Mouse (Mus musculus): ENCODE measurements around the gene Mns1. TPM values are rescaled to one million over a fixed set of nuclear protein-coding genes. Genes with fewer than 3 reads are reported as not detected.

The Mns1 gene
- polyA plus RNA-seq, 1 experiment from 2014 or later = 40.5 TPM

DNA sequence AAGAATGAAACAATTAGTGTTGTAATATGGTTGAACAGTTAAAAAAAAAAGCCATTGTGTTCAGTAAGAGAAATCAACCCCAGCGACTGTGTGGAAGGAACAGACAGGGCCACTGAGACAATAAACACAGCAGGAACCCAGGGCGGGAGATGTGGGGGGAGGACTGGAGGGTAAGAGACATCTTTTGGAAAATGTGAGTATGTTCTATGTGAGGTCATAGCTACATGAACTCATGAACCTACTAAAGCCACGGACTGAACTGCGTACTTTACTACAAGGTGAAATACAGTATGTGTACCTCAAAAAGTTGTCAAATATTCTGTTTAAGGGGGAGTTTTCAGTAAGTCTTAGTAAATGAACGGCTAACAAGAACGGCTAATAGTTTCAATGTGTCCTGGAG is 39.5 kb downstream of the Mns1 start:
- Histone ChIP-seq H3K9ac (replicated peaks) (no peak overlapping the region), H3K27me3 (no peaks in the 10 kb centered on the region), H3K4me3 (replicated peaks) (no peak overlapping the region), H3K4me2 (no peak overlapping the region), H3K27ac (no peak overlapping the region), H3K36me3 (peaks cover 65% of the 10 kb centered on the region), H3K4me1 (replicated peaks) (peaks cover 19% of the 10 kb centered on the region), H3K9me3 (no peaks in the 10 kb centered on the region)
- no peak for ATAC-seq (ENCODE audit: insufficient number of reproducible peaks, insufficient read depth, low FRiP score, low TSS enrichment, low read depth)
- 56% methylated on average over 6 of the region's 6 CpGs for WGBS

DNA sequence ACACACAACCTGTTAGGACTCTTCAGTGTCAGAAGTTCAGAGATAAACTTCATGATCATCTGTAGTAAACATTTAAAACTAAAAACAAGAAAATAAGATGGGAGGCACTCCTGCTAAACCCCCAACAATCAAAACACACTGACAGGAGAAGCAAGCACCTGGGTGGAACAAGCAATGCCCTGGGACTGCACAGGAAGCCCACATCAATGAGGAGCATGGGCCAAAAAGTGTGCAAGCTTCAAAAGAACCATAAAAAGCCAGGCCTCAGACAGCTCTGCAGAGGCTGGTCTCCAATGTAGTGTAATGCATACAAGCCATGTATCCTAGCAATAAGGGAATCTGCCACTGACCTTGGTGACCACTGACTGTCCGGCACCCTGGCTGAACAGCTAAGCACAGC is 41.5 kb downstream of the Mns1 start:
- H3K9ac ChIP-seq (replicated peaks) = no peak overlapping the region
- H3K27me3 ChIP-seq = no peaks in the 10 kb centered on the region
- no peak overlapping the region for H3K4me2 ChIP-seq
- 85% methylated on average over 1 of the region's 1 CpGs for WGBS
- ATAC-seq (ENCODE audit: insufficient number of reproducible peaks, insufficient read depth, low FRiP score, low TSS enrichment, low read depth) = no peak
- H3K27ac ChIP-seq = no peak overlapping the region
- H3K9me3 ChIP-seq = no peaks in the 10 kb centered on the region
- H3K36me3 ChIP-seq = peaks cover 60% of the 10 kb centered on the region
- H3K4me1 ChIP-seq (replicated peaks) = peaks cover 17% of the 10 kb centered on the region
- H3K4me3 ChIP-seq (replicated peaks) = no peak overlapping the region

DNA sequence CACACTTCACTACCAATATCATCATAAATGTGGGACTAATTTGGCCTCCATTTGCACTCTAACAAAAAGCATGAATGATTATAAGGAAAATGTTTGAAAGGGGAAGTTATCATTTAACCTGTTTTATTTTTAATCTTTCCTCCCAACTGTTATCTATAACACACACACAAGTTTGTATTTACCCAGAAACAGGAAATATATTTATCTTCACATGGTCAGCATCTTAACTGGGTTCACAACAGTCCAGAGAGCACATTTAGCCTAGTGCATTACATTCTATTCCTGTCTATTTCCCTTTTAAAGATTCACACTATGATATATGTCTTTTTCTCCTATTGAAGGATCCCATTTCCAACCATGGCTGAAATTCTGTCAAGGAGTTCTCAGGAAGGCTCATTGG is 50.7 kb downstream of the Mns1 start:
- Histone ChIP-seq H3K4me2 (no peak overlapping the region), H3K4me1 (replicated peaks) (peaks cover 10% of the 10 kb centered on the region; the same call in 1 of the 2 replicates), H3K9me3 (no peaks in the 10 kb centered on the region), H3K4me3 (replicated peaks) (no peak overlapping the region), H3K9ac (replicated peaks) (no peak overlapping the region), H3K27ac (no peak overlapping the region), H3K27me3 (no peaks in the 10 kb centered on the region), H3K36me3 (peaks cover 34% of the 10 kb centered on the region)
- no peak for ATAC-seq (ENCODE audit: insufficient number of reproducible peaks, insufficient read depth, low FRiP score, low TSS enrichment, low read depth)

DNA sequence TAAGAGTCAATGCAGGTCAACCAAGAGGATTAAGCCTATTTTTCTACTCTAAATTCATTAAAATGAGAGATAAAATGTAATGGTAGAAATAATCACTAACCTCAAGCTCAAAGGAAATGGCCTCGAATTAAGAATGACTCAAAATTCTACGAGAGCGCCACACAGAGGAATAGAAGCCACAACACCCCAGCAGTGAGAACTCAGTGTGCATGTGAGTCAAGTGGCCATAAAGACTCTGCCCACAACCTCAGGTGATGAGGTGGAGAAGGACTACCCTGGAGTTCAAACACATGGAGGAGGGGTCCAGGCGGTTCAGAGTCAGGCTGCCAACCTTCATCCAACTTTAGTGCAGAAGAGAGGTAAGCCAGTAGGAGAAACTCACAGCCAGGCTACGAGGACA is 51.3 kb downstream of the Mns1 start:
- H3K36me3 ChIP-seq = peaks cover 31% of the 10 kb centered on the region
- no peak for ATAC-seq (ENCODE audit: insufficient number of reproducible peaks, insufficient read depth, low FRiP score, low TSS enrichment, low read depth)
- 93% methylated on average over 5 of the region's 5 CpGs for WGBS

DNA sequence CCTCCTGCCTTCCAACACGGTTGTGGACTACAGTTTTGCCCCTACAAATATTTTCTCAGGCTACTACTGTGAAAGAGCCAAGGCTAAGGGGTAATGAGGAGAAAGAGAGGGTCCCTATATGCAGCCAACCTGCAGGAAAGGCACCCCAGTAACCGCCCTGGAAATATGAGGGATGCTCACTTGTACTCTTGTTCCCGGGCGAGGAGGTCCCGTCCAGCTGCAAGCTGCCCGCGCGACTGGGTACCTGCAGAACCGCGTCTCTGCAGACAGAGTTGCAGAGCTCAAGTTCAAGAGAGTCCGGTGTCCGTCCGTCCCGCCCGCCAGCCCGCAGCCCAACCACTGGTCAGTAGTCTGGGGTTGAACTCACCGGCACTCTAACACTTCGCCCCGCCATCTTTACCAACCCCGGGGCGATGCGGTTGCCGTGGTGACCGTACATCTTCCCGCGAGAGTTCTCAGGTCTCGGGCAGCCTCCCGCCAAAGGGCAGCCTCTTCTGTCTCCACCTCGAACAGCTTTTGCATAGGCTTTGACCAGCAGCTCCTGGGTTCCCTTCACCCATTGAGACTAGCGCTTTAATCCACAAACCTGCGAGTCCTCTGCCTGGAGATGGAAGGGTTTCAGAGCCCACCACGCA is 53.9 kb downstream of the Mns1 start:
- Histone ChIP-seq H3K27me3 (no peaks in the 10 kb centered on the region), H3K9ac (replicated peaks) (peak overlapping the region; percentile 61), H3K4me1 (replicated peaks) (peaks cover 10% of the 10 kb centered on the region; the same call in 1 of the 2 replicates), H3K27ac (peak overlapping the region; percentile 79), H3K36me3 (peaks cover 11% of the 10 kb centered on the region), H3K4me3 (replicated peaks) (peak overlapping the region; percentile 75), H3K4me2 (peak overlapping the region; percentile 60), H3K9me3 (no peaks in the 10 kb centered on the region)
- under 1% methylated on average over 32 of the region's 32 CpGs for WGBS
- ATAC-seq (ENCODE audit: insufficient number of reproducible peaks, insufficient read depth, low FRiP score, low TSS enrichment, low read depth) = peak; percentile 91; the same call in 1 of the 2 replicates

More for the DNA sequence above, 51.3 kb downstream of the Mns1 start:
- Histone ChIP-seq H3K27ac (no peak overlapping the region), H3K9me3 (no peaks in the 10 kb centered on the region), H3K4me3 (replicated peaks) (no peak overlapping the region), H3K4me2 (no peak overlapping the region), H3K4me1 (replicated peaks) (peaks cover 10% of the 10 kb centered on the region; the same call in 1 of the 2 replicates), H3K9ac (replicated peaks) (no peak overlapping the region), H3K27me3 (no peaks in the 10 kb centered on the region)

DNA sequence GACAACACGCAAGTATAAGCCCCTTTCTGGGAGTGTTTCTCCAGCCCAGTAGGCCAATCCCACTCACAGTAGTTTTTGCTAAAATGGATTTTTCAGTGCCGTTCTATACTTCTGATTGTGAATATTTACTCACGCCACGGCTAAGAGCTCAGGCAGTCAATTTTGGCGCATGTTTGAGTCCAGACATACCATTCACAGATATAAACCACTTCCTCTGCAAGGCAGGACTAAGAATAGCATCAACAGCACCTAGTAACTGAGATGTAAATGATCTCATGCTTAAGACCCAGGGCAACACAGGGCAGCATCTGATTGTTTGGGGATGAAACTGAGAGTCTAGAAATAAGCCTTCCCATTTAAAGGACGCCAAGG is 54.4 kb downstream of the Mns1 start, which contains the start of gene Tex9:
Tex9 (minus strand) TSS at position 19 of the 372 bp plus-strand sequence.
- no peaks in the 10 kb centered on the region for H3K9me3 ChIP-seq
- 20% methylated on average over 6 of the region's 6 CpGs for WGBS
- H3K27me3 ChIP-seq = no peaks in the 10 kb centered on the region
- peak within 1 kb of the TSS; percentile 79 for H3K27ac ChIP-seq
- H3K36me3 ChIP-seq = peaks cover 6% of the 10 kb centered on the region
- peak within 1 kb of the TSS; percentile 61 for H3K9ac ChIP-seq (replicated peaks)
- ATAC-seq (ENCODE audit: insufficient number of reproducible peaks, insufficient read depth, low FRiP score, low TSS enrichment, low read depth) = peak; percentile 58; the same call in 1 of the 2 replicates
- peak within 1 kb of the TSS; percentile 60 for H3K4me2 ChIP-seq
- H3K4me1 ChIP-seq (replicated peaks) = peaks cover 11% of the 10 kb centered on the region; the same call in 1 of the 2 replicates
- peak within 1 kb of the TSS; percentile 75 for H3K4me3 ChIP-seq (replicated peaks)

DNA sequence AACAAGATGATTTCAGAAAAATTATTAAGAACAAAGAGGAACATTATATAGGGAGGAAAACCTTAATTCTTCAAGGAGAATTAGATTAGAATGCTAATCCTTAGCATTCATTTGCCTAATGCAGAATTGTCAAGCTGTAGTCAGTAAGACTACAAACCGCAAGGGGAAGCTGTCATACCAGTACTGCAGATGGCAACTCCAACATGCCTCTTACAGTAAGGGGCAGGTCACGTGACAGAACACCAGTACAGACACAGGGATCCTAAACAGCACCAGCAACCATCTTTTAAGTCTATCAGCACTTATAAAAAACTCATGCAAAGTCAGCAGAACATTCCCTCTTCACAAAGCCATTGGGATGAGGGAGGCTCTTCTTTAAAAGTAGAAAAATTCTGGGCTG is 55.7 kb downstream of the Mns1 start:
- H3K9ac ChIP-seq (replicated peaks) = no peak overlapping the region
- no peak overlapping the region for H3K4me3 ChIP-seq (replicated peaks)
- no peaks in the 10 kb centered on the region for H3K27me3 ChIP-seq
- ATAC-seq (ENCODE audit: insufficient number of reproducible peaks, insufficient read depth, low FRiP score, low TSS enrichment, low read depth) = no peak
- H3K27ac ChIP-seq = no peak overlapping the region
- peaks cover 13% of the 10 kb centered on the region; the same call in 1 of the 2 replicates for H3K4me1 ChIP-seq (replicated peaks)
- no peaks in the 10 kb centered on the region for H3K36me3 ChIP-seq
- no peaks in the 10 kb centered on the region for H3K9me3 ChIP-seq
- H3K4me2 ChIP-seq = no peak overlapping the region
- 91% methylated on average over 2 of the region's 2 CpGs for WGBS

DNA sequence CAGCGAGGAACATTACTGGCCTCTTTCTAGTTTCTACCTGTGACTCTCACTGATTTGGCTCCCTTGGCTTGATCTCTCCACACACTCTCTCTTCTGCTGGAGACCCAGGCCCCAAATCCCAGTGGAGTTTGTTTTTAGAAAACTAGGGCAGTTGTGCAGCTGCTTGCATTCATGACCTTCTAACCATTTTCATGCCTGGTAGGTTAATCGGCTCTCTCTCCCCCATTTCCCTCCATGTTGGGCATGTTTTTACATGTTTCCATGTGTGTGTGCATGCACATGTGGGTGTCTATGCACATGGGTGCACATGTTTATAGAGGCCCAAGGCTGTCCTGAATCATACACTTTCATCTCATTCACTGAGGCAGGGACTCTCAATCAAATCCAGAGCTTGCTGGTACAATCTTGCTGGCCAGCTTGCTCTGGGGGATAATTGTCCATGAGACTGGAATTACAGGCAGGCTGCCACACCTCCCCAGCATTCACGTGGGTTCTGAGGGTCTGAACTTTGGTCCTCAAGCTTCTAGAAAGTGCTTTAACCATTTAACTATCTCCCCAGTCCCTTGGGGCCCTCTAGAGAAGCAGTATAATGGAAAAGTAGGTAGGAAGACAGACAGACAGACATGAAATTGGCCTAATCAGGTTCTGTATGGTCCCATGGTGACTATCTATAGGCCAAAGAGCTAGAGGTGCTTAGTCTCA is 56.3 kb downstream of the Mns1 start:
- no peak overlapping the region for H3K4me2 ChIP-seq
- H3K4me1 ChIP-seq (replicated peaks) = peaks cover 13% of the 10 kb centered on the region; the same call in 1 of the 2 replicates
- no peak overlapping the region for H3K9ac ChIP-seq (replicated peaks)
- no peaks in the 10 kb centered on the region for H3K27me3 ChIP-seq
- no peaks in the 10 kb centered on the region for H3K9me3 ChIP-seq
- no peak for ATAC-seq (ENCODE audit: insufficient number of reproducible peaks, insufficient read depth, low FRiP score, low TSS enrichment, low read depth)
- H3K27ac ChIP-seq = no peak overlapping the region
- WGBS = 84% methylated on average over 3 of the region's 3 CpGs
- no peak overlapping the region for H3K4me3 ChIP-seq (replicated peaks)
- H3K36me3 ChIP-seq = no peaks in the 10 kb centered on the region

DNA sequence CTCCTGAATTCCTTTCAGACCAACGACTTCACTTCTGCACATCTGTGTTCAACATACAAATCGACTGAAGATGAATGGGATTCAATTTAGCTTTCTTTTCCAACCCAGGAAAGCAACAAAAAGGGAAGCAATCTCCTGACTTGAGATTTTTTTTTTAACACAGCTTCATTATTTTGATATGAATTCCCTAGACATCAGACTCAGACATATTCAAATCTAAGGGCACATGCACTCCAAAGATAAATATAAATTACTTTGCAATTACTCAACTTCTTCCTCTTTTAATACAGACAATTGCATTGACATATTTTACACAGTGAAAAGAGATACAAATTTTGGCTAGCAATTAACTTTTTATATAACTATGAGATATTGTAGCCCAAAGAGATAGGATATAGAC is 58.9 kb downstream of the Mns1 start:
- no peaks in the 10 kb centered on the region for H3K36me3 ChIP-seq
- H3K27ac ChIP-seq = no peak overlapping the region
- no peak overlapping the region for H3K9ac ChIP-seq (replicated peaks)
- H3K9me3 ChIP-seq = no peaks in the 10 kb centered on the region
- H3K4me3 ChIP-seq (replicated peaks) = no peak overlapping the region
- no peaks in the 10 kb centered on the region for H3K27me3 ChIP-seq
- WGBS = 79% methylated on average over 2 of the region's 2 CpGs
- H3K4me1 ChIP-seq (replicated peaks) = peaks cover 6% of the 10 kb centered on the region; the same call in 1 of the 2 replicates
- ATAC-seq (ENCODE audit: insufficient number of reproducible peaks, insufficient read depth, low FRiP score, low TSS enrichment, low read depth) = no peak
- no peak overlapping the region for H3K4me2 ChIP-seq

DNA sequence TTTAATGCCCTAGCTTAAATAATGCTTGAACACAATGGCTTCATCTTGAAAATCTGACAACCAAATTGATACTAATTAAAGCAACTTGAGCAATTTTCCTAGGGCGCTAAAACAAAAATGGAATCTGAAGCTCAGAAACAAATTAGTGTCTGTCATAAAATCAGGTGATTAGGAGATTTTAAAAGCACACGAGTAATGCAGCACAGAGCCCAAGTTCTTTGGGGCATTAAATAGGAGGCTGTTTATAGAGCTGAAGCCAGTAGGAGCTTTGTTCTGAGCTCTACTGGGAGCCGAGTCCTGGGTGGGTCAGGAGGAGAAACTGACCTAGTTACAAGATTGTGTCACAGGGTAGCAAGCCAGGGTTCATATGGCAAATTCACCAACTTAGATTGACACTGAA is 59.4 kb downstream of the Mns1 start:
- WGBS = 45% methylated on average over 3 of the region's 3 CpGs
- H3K27me3 ChIP-seq = no peaks in the 10 kb centered on the region
- H3K4me2 ChIP-seq = no peak overlapping the region
- H3K4me3 ChIP-seq (replicated peaks) = no peak overlapping the region
- H3K36me3 ChIP-seq = no peaks in the 10 kb centered on the region
- no peak for ATAC-seq (ENCODE audit: insufficient number of reproducible peaks, insufficient read depth, low FRiP score, low TSS enrichment, low read depth)
- H3K9ac ChIP-seq (replicated peaks) = no peak overlapping the region
- H3K9me3 ChIP-seq = no peaks in the 10 kb centered on the region
- H3K27ac ChIP-seq = no peak overlapping the region
- peaks cover 5% of the 10 kb centered on the region; the same call in 1 of the 2 replicates for H3K4me1 ChIP-seq (replicated peaks)

Data from limb, embryonic 12.5 days (tissue).